Mouse (Mus musculus) forebrain, postnatal 0 days (tissue): ENCODE measurements at regions not wholly inside any gene's neighbourhood (a gene's known extent, or its start where the extent isn't known, plus 50 kb on each side); places are given as distances from the start of the nearest gene placed in this dataset.

ENCODE experiments used
- ATAC-seq: fragments of 200-750 bp; cut with Nextera tagmentation; 2 replicates; pipeline ENCODE4 v1.8.0; 2017; ENCODE audit warnings: mild to moderate bottlenecking, moderate library complexity
- DNase-seq: peaks from one replicate; pipeline ENCODE4 v3.0.0-alpha.2; 2015
- H3K27ac ChIP-seq: fragments of 300-500 bp; sonication (generic); 2 replicates; pipeline ENCODE4 v1.5.1; 2014; ENCODE audit warnings: low read depth, mild to moderate bottlenecking, antibody characterized with exemption, low read length, moderate library complexity, mixed read lengths
- H3K27me3 ChIP-seq: fragments of 300-500 bp; sonication (generic); 2 replicates; pipeline ENCODE4 v1.6.1; 2014; ENCODE audit warnings: mild to moderate bottlenecking, low read length, mixed read lengths; ENCODE audit not compliant: insufficient read depth
- H3K36me3 ChIP-seq: fragments of 300-500 bp; sonication (generic); 2 replicates; pipeline ENCODE4 v1.6.1; 2014; ENCODE audit warnings: mild to moderate bottlenecking, moderate library complexity; ENCODE audit not compliant: insufficient read depth
- H3K4me1 ChIP-seq: fragments of 300-500 bp; sonication (generic); 2 replicates; pipeline ENCODE4 v1.6.1; 2014; ENCODE audit warnings: antibody characterized with exemption; ENCODE audit not compliant: insufficient read depth
- H3K4me2 ChIP-seq: fragments of 300-500 bp; sonication (generic); 2 replicates; pipeline ENCODE4 v1.6.1; 2014; ENCODE audit warnings: low read depth, mild to moderate bottlenecking, moderate library complexity
- H3K4me3 ChIP-seq: fragments of 300-500 bp; sonication (generic); 2 replicates; pipeline ENCODE4 v1.5.1; 2014; ENCODE audit warnings: low read depth, low read length, mixed read lengths
- H3K9ac ChIP-seq: fragments of 300-500 bp; sonication (generic); 2 replicates; pipeline ENCODE4 v1.6.1; 2014; ENCODE audit warnings: mild to moderate bottlenecking
- H3K9me3 ChIP-seq: fragments of 300-500 bp; sonication (generic); 2 replicates; pipeline ENCODE4 v1.6.1; 2016; ENCODE audit warnings: low read length
- CTCF ChIP-seq: sonication (generic); IDR thresholded peaks from 2 replicates; pipeline ENCODE4 v1.5.1; 2016; ENCODE audit warnings: antibody characterized with exemption, control low read depth, low read depth
- WGBS: fragments of 180-500 bp; shearing (Covaris S2); extraction: QIAGEN DNeasy Blood & Tissue Kit; methylation state at CpG from one replicate; pipeline ENCODE4 v1.1.7; 2014; 5-methylcytosine and 5-hydroxymethylcytosine counted together

DNA sequence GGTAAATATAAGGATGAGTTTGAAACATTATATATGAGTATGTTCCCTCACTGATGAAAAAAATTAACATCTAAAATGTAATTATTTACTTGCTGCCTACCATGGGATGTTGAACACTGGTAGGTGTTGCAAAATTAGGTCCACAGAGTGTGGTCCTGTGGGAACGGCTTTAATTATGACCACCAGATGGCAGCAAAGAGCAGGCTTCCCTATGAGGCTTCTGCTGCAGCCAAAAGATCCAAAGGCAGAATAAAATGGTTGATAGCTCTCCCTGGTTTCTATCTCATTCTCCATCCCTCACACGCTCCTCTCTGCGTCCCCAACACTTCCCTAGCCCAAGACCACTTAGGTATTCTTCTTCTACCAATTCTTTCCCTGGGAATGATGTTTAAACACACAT is 54.6 kb upstream of the Cit start:
- peak; percentile 47; the same call in 1 of the 2 replicates for ATAC-seq
- H3K27me3 ChIP-seq: no peaks in the 10 kb centered on the region
- H3K4me3 ChIP-seq: no peak overlapping the region
- peak; percentile 88 for DNase-seq
- H3K9me3 ChIP-seq: no peaks in the 10 kb centered on the region
- H3K36me3 ChIP-seq: no peaks in the 10 kb centered on the region
- no peak overlapping the region for H3K9ac ChIP-seq
- peak; percentile 96 for TF ChIP-seq CTCF
- H3K27ac ChIP-seq: no peak overlapping the region
- 8% methylated on average over 3 of the region's 3 CpGs for WGBS
- H3K4me2 ChIP-seq: no peak overlapping the region
- no peaks in the 10 kb centered on the region for H3K4me1 ChIP-seq
